Mouse (Mus musculus) kidney, postnatal 36 days (tissue): ENCODE results near the gene Phc2.

Experiments used
- DNase-seq, 2 experiments: peaks; one replicate each; pipeline ENCODE4 v3.0.0; 2021 to 2022; ENCODE audit warnings: mixed read lengths in 2 of 2

Phc2 gene

GRCm38 (mm10) chr4:128745160-128745559 is 90.7 kb downstream of the Phc2 start:
- no peak for DNase-seq

DNA sequence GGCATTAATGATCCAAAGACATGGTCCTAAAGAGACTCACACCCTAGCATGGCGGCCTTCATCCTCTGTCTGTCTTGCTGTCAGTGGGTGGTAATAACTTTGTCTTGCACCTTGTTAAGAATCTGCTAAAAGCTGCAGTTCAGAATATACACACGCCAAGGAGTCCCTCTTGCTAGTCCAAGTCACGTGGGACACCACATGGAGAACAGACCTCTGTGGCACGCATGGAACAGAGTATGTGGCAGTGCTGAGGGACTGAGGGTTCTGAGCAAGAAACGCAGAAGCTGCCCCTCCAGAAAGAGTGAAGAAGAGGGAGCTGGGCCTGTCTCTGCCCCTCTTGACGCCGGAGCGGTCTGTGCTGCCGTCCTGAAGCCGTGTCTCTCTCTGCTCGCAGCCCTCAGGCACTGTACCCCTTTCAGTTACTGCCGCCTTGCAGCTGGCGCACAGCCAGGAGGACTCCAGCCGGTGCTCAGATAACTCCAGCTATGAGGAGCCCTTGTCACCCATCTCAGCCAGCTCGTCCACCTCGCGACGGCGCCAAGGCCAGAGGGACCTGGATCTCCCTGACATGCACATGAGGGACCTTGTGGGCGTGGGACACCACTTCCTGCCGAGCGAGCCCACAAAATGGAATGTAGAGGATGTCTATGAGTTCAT is 93.2 kb downstream of the Phc2 start:
- peak in 1 of 2 experiments; percentile 49 for DNase-seq

- no peak for DNase-seq
Measured at GRCm38 (mm10) chr4:128748309-128748708, 93.8 kb downstream of the Phc2 start.

DNA sequence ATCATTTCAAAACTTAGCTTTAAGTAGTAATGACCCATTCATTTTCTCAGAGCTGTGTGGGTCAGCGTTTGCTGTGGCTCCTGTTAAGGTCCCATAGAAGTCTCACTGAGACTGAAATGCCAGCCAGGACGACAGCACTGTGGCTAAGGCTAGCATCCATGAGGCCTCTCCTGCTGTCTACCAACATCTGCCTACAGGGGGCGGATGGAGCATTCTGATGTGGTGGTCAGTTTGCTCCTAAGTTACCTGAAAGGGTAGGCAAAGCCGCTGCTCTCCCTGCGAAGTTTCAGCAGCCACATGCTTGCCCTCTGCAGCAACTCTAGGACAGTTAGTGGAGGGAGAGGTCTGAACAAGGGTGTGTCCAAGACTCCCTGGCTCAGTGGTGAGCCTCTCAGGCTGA is 96.5 kb downstream of the Phc2 start:
- DNase-seq, result peak in 1 of 2 experiments; percentile 50

DNA sequence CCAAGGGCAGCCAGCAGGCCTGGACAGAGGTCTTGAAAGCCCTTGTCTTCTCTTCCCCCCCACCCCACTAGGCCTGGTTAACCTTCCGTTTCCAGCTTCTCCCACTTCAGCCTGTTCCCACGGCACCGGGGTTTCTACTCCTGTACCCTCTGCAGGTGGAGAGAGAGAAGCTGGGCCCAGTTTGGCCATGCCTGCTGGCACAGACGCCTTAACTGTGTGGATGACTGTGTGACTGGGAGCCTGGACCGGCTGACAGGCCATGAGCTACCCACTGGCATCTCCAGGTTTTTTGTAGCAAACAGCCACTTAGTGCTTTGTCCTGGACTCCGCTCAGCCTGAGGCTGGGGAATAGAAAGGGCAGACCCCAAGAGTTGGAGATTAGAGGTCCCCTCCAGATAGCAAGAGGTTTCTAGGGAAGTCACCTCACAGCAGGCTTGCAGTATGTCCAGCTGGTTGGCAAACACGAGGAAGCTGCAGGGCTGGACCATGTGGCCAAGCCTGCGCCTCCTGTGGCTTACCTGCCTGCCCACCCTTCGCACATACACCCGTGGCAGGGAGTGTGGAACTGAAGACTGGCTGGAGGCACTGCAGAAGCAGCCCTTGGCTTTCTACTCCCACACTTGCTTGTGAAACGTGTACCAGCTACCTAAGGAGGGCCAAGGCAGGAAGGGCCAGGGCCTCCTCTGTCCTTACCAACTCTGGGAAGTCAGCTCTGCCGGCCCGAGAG is 97.7 kb downstream of the Phc2 start:
- no peak for DNase-seq

DNA sequence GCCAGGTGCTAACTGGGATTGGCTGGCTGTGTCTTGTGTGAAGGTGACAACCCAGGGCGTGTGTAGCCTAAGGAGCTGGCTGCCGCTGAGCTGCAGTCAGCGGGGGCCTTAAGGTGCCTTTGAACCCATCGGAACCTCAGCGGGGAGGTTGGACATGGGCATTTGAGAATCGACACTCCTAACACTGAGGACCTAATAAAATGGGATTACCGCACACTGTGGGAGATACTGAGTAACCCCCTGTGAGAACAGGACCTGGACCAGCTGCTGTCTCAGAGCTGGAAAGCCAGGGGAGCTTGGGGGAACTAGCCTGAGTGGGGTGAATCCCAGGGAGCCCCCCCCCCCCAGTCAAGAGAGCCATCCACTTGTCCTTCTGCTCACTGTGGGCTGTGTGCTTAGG is 99.1 kb downstream of the Phc2 start:
- no peak for DNase-seq

DNA sequence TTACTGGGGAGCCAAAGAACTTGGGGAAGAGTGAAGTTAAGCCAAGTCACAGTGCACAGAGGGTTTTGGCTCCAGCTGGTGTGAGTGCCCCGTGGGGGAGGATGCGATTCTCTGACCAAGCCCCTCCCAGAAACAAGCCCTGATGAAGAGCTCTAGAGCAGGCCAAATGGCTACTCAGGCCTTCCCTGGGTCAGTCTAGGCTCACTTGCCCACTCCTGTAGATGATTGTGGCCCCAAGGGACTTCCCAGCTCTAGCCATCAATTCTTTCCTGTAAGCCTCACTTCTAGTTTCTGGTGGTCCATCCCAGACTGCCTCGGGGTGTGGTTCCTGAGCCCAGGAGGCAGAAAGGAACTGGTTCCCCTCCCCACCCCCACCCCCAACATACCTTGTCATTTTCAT is 100.6 kb downstream of the Phc2 start, which contains the start of gene A3galt2:
A3galt2 (plus strand) TSS at position 301 of the 400 bp plus-strand sequence.
- no peak for DNase-seq

DNA sequence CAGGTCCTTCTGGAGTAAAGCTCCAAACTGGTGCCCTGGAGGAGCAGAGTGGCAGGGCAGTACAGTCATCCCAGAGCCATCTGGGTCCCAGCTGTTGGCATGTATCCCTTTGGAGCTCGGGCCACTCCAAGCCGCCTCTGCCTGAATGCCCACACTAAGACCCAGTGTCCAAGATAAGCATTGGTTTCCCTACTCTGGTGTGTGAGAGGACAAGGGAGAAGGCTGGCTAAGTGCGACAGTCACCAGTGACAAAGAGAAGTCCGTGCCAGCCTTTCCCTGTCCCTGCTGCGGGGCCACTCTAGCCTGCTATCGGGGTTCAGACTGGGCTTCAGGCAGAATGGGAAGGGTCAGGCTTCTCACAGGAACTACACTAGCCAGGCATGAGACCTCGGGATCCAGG is 101.4 kb downstream of the Phc2 start:
- DNase-seq, result no peak

GRCm38 (mm10) chr4:128759214-128759613 is 104.7 kb downstream of the Phc2 start:
- DNase-seq, result no peak

- no peak for DNase-seq
Measured at GRCm38 (mm10) chr4:128760029-128760428, 105.5 kb downstream of the Phc2 start.

GRCm38 (mm10) chr4:128766929-128767328 is 112.4 kb downstream of the Phc2 start:
- no peak for DNase-seq

DNA sequence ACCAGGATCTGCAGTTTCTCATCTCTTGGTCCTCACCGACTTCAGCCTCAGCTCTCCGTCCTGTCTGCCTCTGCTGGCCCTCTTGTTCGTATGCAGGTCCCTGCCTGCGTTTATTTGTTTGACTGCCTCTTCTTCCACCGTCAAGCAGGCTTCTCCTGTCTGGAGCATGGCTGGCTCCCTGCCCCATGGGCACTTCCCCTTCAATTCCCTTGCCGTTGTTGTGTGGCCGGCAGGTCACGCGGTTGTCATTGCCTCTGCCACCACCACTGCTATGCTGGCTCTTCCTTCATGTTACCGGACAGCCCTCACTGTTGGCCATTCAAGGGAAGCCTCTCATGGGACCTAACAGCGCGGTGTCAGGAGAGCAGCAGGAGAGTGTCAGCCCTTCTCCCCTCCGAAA is 113.6 kb downstream of the Phc2 start:
- DNase-seq, result peak in 1 of 2 experiments; percentile 36

GRCm38 (mm10) chr4:128769569-128770355 is 115.3 kb downstream of the Phc2 start:
- no peak for DNase-seq

- DNase-seq, result no peak
Measured at GRCm38 (mm10) chr4:128770698-128771097, 116.2 kb downstream of the Phc2 start.

GRCm38 (mm10) chr4:128773820-128774219 is 119.3 kb downstream of the Phc2 start:
- DNase-seq, result no peak

- DNase-seq, result peak; percentile 58 to 83
Measured at GRCm38 (mm10) chr4:128774467-128774866, 120.0 kb downstream of the Phc2 start.

- peak; percentile 72 to 91 for DNase-seq
Measured at GRCm38 (mm10) chr4:128776568-128777289, 122.2 kb downstream of the Phc2 start.

DNA sequence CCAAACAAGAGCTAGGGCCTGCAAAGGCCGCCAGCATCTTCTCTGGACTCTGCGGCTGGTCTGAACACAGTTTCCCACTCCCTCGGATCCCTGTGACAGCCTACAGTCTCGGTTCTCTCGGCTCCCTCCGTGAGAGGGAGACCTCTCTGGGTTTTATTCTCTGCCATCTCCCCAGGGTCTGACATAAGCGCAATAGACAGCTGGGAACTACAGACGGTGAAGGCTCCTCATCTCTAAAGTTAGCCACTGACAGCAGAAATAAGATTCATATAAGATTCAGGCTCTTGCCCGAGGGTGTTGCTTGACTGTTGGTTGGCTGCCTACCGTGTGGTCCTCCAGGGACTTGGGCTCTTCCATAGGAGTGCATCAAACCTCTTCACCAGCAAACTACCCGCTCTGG is 123.1 kb downstream of the Phc2 start:
- DNase-seq, result no peak

GRCm38 (mm10) chr4:128782037-128782436 is 127.5 kb downstream of the Phc2 start:
- peak in 1 of 2 experiments; percentile 47 for DNase-seq

GRCm38 (mm10) chr4:128782645-128783044 is 128.1 kb downstream of the Phc2 start:
- DNase-seq, result no peak

GRCm38 (mm10) chr4:128784950-128785631 is 130.6 kb downstream of the Phc2 start:
- DNase-seq, result no peak
